Mouse (Mus musculus): ENCODE results near the gene Metap1d.

The Metap1d gene

DNA sequence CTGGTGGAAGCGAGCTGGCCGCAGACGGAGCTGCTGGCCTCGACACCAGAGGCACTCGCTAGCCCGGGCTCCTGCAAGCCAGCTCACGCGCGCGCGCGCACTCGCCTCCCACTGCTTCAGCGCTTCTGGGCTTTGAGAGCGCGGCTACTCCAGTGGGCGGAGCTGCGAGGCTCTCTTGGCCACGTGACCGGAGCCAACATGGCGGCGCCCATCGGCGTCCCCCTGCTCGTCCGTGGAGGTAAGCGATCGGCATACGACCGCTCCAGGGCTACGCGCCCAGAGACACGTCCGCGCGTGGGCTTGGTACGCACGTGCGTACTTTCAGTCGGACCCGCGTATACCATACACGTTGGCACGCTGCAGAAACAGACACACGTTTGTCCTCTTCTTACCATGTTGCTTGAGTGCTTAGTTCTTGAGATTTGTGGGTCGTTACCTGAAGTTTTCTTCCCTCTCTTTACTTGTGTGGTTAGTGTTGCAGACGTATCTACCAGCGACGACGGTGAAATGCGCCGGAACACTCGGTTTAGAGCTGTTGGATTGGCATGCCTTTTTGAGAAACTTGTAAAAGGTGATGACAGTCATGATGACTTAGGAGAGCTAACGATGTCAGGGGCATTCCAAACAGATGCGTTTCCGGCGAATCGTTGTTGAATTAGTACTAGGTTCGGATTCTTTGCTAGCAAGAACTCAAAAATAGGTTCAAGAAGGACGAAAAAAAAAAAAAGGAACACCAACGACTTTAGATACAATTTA is at the start of gene Metap1d:
TSS of gene Metap1d (plus strand) at position 116 of the 756 bp plus-strand sequence.
- DNase-seq (ENCODE audit: extremely low read depth, low read depth, low spot score): peak; percentile 23

DNA sequence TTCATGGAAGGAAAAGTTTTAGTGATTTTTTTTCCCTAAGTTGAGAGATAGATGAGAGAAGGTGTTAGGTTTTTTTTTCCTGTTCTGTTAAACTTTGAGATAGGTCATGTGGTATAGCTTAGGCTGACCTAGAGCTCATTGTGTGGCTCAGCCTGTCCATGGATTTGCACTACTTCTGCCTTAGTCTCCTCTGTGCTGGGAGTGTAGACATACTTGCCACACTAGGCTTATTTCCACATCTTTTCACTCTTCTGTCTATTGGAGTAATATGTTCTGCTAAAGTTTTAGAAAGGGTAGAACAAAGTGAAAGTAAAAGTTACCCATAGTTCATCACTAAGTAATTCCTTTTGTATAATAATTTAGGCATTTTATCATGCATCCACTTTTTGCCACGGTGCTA is 47.5 kb upstream of the Metap1d start:
- DNase-seq (ENCODE audit: extremely low read depth, low read depth, low spot score): no peak

DNA sequence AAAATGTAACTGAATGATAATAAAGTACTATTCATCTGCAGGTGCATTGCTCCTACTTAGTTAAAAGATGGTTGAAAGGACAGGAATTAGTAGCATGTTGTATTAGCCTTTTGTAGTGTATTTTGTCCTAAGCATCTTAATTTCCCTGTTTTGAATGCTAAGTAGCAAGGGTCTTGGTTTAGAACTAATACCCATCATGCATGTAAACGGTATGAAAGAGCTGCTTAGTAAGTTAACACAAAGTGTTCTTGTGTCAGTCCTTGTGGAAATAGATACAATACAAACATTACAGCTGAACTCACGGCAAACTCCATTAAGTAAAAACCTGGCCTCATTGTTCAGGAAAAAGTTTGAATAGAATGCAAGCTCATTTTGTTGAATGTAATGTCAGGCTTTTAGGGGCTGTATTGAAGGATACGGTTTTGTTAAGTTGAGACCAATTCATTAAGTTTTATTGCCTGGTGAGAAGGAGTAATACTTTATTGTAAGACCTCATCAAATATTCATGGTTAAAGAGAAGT is 34.3 kb upstream of the Metap1d start:
- DNase-seq (ENCODE audit: extremely low read depth, low read depth, low spot score): no peak

DNA sequence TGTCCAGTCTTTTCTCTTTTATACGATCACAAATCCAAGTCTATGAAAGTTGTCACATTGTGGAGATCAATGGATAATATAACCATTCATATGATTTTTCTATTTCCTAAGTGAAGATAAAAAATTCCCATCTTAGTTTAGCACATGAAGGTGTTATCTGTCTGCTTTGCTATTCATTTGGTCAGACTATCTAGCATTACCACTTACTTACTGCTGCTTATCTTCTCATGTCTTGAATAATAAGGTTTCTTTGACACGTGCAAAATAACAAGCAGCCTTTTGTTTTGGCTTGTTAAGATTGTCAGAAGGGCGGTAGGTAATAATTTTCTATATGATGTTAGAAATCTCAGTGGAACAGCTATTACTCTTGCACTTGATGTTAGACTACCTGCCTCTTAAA is 33.7 kb upstream of the Metap1d start:
- DNase-seq (ENCODE audit: extremely low read depth, low read depth, low spot score): no peak

DNA sequence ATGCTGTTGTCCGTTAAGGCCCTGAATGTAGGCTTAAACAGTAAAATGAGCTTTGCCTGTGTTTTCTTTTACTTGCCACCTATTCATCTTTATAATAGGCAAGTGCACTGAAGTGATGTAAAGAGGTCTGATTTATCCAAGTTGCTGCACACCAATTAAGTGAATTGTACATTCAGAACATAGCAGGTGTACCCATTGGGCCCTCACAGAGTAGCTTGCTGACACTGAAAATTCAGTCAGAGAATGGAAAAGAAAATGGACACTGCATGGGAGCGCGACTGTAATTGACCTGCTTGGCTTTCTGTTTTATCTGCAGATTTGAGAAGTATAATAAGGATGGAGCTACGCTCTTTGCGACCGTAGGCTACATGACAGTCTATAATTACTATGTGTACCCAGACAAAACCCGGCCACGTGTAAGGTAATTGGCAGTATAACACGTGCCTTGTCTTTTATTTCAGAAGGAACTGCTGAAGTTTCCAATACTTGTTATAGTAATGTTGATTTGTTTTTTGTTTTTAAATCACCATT is 32.1 kb upstream of the Metap1d start:
- no peak for DNase-seq (ENCODE audit: extremely low read depth, low read depth, low spot score)

DNA sequence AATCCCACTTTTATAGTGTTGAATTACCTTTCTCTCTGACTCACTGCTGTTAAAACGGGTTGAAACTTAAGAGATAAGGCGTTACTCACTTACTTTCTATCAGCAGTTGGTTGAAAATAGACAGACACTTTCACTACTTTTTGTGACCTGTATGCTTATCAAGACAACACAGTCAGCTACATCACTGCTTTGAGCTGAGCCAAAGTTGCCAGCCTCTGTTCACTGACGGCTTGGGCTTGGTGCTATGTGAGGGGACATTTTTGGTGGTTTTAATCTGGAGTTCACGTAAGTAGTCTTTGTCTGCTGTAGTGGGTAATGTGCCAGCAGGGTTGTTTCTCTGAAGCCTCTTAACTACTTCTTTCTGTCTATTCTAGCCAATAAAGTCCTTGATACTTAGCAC is 28.5 kb upstream of the Metap1d start:
- DNase-seq (ENCODE audit: extremely low read depth, low read depth, low spot score): no peak

DNA sequence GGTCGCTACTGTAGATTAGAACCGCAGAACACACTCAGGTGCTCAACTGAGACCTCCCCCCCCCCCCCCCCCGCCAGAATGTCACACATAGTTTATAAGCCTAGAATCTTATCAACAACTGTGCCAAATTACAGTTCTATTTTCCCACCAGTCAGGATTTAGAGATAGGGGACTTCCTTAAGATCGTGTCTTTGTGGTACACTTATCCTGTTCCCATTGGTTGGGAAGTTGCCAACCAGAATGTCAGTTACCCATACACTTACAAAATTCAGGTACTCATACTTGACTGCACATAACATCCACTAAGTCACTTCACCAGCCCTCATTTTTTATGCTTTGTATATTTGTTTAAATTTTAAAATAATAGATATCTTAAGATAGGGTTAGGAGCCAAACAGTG is 17.6 kb upstream of the Metap1d start:
- no peak for DNase-seq (ENCODE audit: extremely low read depth, low read depth, low spot score)

DNA sequence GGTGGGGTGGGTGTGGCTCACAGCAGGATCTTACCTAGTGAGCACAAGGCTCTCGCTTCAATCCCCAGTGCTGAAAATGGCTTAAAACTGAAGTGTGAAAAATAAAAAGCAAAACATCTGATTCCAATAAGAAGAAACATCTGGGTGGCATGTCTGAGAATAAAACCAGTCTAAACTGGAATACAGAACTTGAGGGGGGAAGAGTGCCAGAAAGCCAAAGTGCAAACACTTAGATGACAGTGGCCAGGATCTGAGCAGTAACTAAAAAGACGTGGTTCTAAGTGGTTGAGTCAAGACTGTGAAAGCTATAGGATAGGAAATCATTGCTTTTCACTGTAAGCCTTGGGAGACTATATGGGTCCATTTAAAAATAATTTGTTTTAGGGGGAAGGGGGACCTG is 9.7 kb upstream of the Metap1d start:
- DNase-seq (ENCODE audit: extremely low read depth, low read depth, low spot score): no peak

DNA sequence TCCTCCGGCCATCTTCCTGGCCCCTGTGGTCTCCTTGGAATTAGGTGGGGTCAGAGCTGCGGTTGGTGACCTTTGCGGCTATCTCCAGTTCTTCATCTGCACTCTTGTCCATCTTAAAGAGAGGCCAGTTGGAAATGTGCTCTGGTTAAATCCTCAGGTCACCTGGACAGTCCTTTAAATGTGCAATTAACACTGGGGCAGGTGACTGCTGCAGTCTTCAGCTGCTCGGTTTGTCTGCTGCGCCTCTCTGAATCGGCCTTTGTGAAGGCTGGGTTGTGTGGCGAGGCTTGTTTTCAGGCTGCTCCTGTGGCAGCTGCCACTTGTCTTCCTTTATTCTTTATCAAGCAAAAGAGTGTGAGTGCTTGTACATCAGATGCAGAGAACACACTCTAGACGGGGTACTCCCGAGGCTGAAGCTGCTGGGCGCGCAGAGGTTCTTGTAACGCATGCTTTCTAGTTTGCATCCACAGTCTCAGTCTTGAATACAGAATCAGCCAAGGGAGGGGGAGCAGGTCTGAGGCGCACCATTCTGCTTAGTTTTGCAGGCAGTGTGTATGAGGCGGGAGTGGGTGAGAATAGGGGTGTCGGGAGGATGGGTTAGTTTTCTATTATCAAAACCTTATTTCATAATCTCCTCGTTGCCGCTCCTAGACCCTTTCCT is 7.4 kb upstream of the Metap1d start:
- DNase-seq (ENCODE audit: extremely low read depth, low read depth, low spot score): no peak

DNA sequence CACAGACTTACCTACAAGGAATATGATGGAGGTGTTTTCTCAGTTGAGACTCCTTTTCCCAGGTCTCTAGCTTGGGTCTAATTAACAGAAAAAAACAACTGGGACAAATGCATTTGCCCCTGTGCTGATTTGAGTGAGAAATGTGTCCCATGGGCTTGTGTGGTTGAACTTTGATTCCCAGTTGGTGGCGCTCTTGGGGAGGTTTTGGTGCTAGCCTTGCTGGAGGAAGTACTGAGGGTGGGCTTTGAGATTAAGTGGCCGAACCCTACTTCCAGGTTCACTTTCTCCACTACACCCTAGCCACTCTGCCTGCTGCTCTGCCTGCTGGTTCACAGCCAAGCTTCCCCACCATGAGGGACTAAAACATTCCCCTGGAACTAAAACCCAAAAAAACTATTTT is 3.5 kb upstream of the Metap1d start:
- DNase-seq (ENCODE audit: extremely low read depth, low read depth, low spot score): no peak

DNA sequence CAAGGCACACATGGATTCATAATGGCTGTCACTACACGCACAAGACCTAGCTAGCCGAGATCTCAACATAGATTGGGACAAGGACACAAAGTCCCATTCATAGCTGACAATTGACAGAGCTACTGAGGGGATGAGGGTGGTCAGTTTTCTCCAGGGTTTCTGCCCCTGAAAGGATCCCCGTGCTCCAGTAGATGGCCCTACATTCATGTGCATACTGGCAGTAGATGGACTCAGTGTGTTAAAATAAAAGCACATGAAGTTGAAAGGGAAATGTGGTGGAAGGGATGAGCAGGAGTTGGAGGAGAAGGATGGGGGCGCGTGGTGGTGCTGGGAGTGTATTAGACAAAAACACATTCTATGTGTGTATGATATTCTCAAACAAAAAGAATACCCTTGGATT is 1.3 kb upstream of the Metap1d start:
- DNase-seq (ENCODE audit: extremely low read depth, low read depth, low spot score): no peak

DNA sequence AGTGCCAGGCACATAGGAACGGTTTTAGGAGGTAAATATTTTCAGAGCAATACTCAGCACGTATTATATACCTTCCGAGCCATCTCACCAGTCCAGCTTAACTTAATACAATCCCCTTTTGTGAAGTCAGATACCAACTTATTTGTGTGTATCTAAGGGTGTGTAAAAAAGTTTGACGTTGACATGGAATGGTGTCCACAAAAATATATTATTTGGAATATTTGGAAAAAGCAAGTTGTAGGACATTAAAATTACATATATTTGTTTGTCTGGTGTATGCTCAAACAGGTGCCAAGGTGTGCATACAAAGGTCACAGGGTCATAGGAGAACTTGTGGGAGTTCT is 813 bp downstream of the Metap1d start:
- no peak for DNase-seq (ENCODE audit: extremely low read depth, low read depth, low spot score)

DNA sequence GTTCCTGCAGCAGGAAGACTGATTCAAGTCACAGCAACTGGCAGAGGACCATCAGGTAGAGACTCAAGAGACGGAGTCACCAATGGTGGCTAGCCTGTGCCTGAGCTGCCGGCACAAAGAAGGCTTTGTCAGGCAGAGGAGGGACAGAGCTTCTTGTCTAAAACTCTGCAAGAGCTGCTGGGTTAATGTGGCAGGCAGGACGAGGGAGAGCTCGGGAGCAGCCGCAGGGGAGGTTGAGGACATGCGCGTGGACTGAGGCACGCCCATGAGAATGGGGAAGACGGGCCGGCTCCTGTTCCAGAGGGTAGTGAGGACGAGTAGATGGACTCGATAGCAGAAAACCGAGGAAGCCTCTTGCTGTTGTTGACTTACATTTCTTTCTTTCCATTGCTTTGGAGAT is 5.5 kb downstream of the Metap1d start:
- DNase-seq (ENCODE audit: extremely low read depth, low read depth, low spot score): no peak

DNA sequence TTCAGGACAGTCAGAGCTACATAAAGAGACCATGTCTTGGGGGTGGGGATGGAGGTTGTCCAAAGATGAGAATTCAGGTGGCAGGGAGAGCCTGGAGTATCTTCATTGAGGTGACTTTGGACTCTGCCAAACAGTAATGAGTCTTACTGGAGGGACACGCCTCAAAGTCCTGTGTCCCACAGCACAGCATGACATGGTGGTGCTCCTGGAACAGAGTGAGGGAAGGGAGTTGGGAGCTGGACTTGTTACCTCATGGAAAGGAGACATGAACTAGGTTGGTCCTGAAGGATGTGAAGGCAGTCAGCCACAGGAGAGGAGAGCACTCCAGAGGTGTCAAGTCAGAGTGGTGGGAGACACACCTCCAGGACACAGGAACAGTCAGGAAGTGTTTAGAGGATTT is 6.6 kb downstream of the Metap1d start:
- no peak for DNase-seq (ENCODE audit: extremely low read depth, low read depth, low spot score)

DNA sequence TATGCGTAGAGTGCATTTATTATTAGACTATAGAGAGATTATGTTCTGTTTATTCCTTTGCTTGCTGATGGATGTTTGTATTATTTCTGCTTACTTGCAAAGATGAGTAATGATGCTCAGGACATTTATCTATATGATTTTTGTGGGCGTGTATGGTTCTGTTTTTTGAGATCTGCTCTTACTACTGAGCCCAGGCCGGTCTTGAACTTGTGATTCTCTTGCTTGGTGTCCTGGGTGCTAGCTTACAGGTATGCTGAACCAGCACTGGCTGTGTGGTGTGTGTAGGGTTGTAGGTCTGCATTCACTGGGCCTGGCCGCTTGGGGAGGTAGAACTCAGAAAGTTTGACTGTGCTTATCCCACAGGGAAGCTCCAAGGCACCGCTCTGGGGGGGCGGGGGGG is 8.1 kb downstream of the Metap1d start:
- DNase-seq (ENCODE audit: extremely low read depth, low read depth, low spot score): no peak

DNA sequence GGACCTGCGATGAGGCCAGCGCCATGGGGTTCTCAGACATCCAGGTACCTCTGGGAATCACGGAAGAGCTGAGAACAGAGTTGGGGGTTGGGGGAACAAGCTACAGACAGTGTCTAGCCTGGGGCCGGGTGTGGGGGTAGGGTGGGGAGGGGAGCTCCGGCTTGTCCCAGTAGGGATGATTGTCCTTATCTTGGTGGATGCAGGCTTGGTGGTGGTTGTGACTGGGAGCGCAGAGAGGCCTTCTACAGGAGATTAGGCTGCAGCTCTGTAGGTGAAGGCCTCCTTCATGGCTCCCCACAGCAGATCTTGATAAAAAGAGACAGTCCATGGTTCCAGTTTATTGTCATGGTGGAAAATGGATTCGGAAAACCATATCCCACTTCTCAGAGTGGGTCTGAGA is 8.5 kb downstream of the Metap1d start:
- DNase-seq (ENCODE audit: extremely low read depth, low read depth, low spot score): no peak

DNA sequence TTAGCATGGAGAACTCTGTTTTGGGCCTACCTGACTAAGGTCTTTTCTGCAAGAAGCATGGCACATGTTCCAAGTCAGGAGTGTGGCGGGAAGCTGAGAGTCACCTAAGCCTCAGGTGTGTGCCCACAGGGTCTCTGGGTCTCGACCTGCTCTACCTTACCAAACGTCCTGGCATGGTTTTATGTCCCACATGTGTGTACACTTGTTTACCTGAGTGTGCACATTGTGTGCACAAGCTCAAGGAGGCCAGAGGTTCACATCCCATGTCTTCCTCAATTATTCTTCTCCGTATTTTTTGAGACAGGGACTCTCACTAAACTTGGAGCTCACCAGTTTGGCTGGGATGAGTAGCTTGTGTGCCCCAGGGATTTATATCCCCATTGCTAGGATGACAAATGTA is 9.0 kb downstream of the Metap1d start:
- no peak for DNase-seq (ENCODE audit: extremely low read depth, low read depth, low spot score)

DNA sequence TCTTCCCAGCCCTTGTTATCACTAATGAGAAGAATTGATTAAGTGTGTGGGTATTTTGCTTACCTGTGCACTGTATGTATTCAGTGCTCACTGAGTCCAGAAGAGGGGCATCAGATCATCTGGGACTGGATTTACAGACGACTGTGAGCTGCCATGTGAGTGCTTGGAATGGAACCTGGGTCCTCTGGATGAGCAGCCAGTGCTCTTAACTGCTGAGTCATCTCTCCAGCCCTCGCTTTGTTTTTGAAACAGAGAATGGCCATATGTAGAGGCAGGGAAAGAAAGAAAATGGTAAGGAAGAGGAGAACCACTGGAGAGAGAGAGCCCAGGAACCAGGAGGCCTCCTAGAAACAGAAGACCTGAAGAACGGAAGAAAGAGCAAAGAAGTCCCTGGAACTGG is 9.5 kb downstream of the Metap1d start:
- DNase-seq (ENCODE audit: extremely low read depth, low read depth, low spot score): no peak

DNA sequence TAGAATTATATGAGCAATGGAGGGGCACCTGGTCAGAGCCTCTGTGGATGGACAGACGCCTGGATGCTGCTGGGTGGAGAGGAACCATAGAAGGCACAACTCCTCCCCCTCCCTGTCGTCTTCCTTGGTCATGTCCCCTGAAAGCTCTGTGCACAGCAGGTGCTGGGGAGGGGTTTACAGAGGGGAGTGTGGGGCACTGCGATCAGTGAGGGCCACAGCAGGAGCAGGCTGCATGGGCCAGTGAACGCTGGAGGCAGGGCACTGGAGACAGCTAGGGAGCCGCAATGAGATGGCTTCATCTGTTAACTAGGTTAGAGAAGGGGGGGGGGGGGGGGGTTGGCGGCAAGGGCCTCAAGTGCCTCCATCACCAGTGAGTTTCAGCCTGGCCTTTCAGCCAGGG is 13.0 kb downstream of the Metap1d start:
- no peak for DNase-seq (ENCODE audit: extremely low read depth, low read depth, low spot score)

DNA sequence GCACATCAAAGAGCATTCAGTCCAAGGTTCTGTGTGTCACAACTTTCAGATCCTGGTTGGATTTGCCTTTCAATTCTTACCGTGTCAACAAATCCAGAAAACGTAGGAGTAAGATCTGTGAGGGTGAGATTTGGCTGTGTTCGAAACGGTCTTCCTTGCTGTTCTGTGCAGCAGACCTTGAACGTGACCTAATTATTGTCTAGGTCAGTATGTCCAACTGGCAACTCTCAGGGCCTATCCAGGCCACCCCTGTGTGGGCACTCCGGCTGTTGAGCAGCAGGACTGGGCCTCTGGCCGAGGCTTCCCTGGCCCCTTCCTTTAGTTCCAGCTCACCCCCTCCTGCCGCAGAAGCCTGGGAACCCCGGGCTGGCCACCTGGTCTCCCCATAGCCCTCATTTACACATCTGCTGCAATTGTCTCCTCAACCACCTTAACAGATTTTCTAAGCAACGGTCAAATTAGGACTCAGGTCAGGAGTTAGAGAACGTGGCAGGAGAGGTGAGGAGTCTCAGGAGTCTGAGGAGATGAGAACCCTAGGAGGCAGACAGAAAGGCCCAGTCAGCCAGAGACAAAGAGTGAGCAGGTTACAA is 13.9 kb downstream of the Metap1d start:
- no peak for DNase-seq (ENCODE audit: extremely low read depth, low read depth, low spot score)

DNA sequence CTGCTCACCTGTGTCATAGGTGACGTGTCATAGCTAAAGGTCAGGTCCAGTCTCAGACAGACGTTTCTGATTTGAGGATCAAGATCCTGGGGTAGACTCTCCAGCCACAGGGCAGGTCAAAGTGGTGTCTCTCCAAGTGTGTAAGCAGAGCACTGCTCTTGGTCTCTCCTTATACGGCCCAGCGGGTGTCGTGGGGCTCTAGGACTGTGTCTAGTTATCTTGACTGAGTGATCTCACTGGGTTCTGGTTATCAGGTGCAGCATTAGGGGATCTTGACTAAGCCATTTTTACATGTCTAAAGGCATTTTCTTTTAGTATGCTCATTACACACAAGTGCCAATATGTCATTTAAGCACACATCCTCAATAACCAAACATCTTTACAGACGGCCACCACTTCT is 18.0 kb downstream of the Metap1d start:
- no peak for DNase-seq (ENCODE audit: extremely low read depth, low read depth, low spot score)

DNA sequence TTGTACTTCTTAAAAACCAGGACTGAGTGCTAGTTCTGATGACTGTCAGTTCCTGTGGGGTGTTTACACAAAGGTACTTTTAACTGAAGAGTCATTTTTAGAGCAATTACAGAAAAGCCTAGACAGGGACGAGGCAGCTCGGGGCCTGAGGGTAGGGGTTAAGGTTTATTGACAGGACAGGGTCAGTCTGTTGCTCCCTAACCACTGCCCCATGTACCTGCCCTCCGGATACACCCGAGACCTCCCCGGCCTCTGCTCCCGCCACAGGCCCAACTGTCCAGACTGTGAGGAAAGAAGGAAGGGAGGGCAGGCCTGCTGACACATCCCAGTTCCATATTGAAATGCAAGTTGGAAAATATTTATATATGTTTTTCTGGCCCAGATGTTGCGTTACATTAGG is 20.8 kb downstream of the Metap1d start:
- no peak for DNase-seq (ENCODE audit: extremely low read depth, low read depth, low spot score)

All from fat pad, adult 2 months (tissue).